Mouse (Mus musculus) spleen, adult 2 months (tissue): ENCODE data around the gene Actr3b.

ENCODE experiments used
- CTCF ChIP-seq: fragments of 200-500 bp; IDR thresholded peaks from 2 replicates; pipeline ENCODE4 v1.5.1; 2011; ENCODE audit warnings: mild to moderate bottlenecking, inconsistent platforms; ENCODE audit not compliant: insufficient read depth, insufficient read length, insufficient replicate concordance; ENCODE audit errors: extremely low read depth
- POLR2A ChIP-seq: fragments of 200-500 bp; IDR thresholded peaks from 2 replicates; pipeline ENCODE4 v1.6.1; 2011; ENCODE audit warnings: low read depth, low read length, inconsistent platforms

DNA sequence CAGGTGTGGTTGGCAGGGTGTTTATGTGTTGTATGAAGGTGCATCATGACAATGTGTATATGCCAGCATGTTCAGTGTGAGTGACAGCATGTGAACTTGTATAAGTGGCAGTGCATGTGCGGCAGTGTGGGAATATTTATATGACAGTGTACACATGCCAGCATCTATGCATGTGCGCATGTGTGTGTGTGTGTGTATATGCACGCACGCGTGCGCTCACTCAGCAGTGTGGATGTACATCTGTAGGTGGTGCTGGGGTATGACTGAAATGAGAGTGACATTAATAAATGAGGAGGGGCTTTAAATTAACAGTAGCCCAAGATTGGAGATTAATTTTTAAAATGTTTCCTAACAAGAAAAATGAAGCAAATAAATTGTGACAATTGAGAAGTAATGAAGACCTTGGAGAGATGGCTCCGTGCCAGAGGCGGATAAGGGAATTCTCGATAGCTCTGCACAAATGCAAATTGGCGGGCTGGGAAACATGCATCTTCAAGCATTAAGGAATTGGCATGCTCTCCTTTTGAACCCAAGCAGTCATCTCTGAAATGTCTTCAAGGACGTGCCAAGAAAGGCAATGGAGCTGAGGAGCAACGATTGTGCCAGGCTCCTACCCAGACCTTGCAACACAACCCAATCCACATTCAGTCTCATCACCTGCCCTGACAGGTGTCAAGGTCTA is 111.7 kb downstream of the Actr3b start:
- TF ChIP-seq CTCF: no peak
- no peak for TF ChIP-seq POLR2A
